Mouse (Mus musculus) liver, embryonic 18 days (tissue): ENCODE data around the gene Alg6. TPM values are rescaled to one million over a fixed set of nuclear protein-coding genes. Genes with fewer than 3 reads are reported as not detected.

Source experiments
- polyA plus RNA-seq: library from polyadenylated mRNA; depleted of rRNA; stranded (reverse); fragments of >200 nt; gene quantifications from 2 replicates; pipeline ENCODE4 v1.2.3, GENCODE M21; 2012; rRNA removed

The Alg6 gene
- polyA plus RNA-seq, result 6.0 and 7.5 TPM in 2 replicates

GRCm38 (mm10) chr4:99714904-99715782 is at the start of gene Alg6:
Gene Alg6 (plus strand): TSS chr4:99715664.

Other genes with a start within 250 kb of the Alg6 start
- 0.01 TPM in 1 of 2 replicates, not detected in the other for gene Foxd3, start 59.4 kb upstream of the Alg6 start, polyA plus RNA-seq
- 2.4 and 2.6 TPM in 2 replicates for gene Efcab7, start 113.5 kb downstream of the Alg6 start, polyA plus RNA-seq
- gene Pgm1, start 213.8 kb downstream of the Alg6 start, polyA plus RNA-seq, result 149 and 154 TPM in 2 replicates
- gene Itgb3bp, start 214.1 kb downstream of the Alg6 start, polyA plus RNA-seq, result 2.3 and 3.1 TPM in 2 replicates